Mouse (Mus musculus) kidney, postnatal 0 days (tissue): Measurements from ENCODE around the gene Tph1. TPM values are rescaled to one million over a fixed set of nuclear protein-coding genes. Genes with fewer than 3 reads are reported as not detected.

Experiments
- ATAC-seq: fragments of 200-750 bp; cut with Nextera tagmentation; replicated peaks from 2 replicates; pipeline ENCODE4 v1.8.0; 2017; ENCODE audit warnings: low read depth, moderate number of reproducible peaks, moderate TSS enrichment, moderate library complexity; ENCODE audit not compliant: low FRiP score
- DNase-seq: peaks from one replicate; pipeline ENCODE4 v3.0.0-alpha.2; 2016; ENCODE audit warnings: low spot score
- H3K27ac ChIP-seq: fragments of 300-500 bp; sonication (generic); 2 replicates; pipeline ENCODE4 v1.5.1; 2014; ENCODE audit warnings: mild to moderate bottlenecking
- H3K27me3 ChIP-seq: fragments of 300-500 bp; sonication (generic); 2 replicates; pipeline ENCODE4 v1.6.1; 2014; ENCODE audit warnings: low read length, mixed read lengths; ENCODE audit not compliant: insufficient read depth
- H3K36me3 ChIP-seq: fragments of 300-500 bp; sonication (generic); 2 replicates; pipeline ENCODE4 v1.6.1; 2014; ENCODE audit warnings: low read length, mixed read lengths; ENCODE audit not compliant: insufficient read depth
- H3K4me1 ChIP-seq: fragments of 300-500 bp; sonication (generic); replicated peaks from 2 replicates; pipeline ENCODE4 v1.6.1; 2014; ENCODE audit warnings: antibody characterized with exemption, low read length, mixed read lengths; ENCODE audit not compliant: insufficient read depth
- H3K4me2 ChIP-seq: fragments of 300-500 bp; sonication (generic); 2 replicates; pipeline ENCODE4 v1.6.1; 2014; ENCODE audit warnings: mild to moderate bottlenecking, low read length, moderate library complexity, mixed read lengths
- H3K4me3 ChIP-seq: fragments of 300-500 bp; sonication (generic); replicated peaks from 2 replicates; pipeline ENCODE4 v1.5.1; 2014; ENCODE audit warnings: low read depth, low read length
- H3K9ac ChIP-seq: fragments of 300-500 bp; sonication (generic); 2 replicates; pipeline ENCODE4 v1.6.1; 2014; ENCODE audit warnings: low read depth, low read length
- H3K9me3 ChIP-seq: fragments of 300-500 bp; sonication (generic); replicated peaks from 2 replicates; pipeline ENCODE4 v1.6.1; 2016; ENCODE audit warnings: low read length, inconsistent platforms, mixed read lengths
- CTCF ChIP-seq: IDR thresholded peaks from 2 replicates; pipeline ENCODE4 v1.5.1; 2016; ENCODE audit warnings: antibody characterized with exemption, low read depth, mild to moderate bottlenecking, moderate library complexity
- WGBS: fragments of 180-500 bp; shearing (Covaris S2); extraction: QIAGEN DNeasy Blood & Tissue Kit; methylation state at CpG from one replicate; pipeline ENCODE4 v1.1.7; 2014; 5-methylcytosine and 5-hydroxymethylcytosine counted together
- polyA plus RNA-seq: library from polyadenylated mRNA; unstranded; fragments of >200 nt; fragmentation: Nextera tagmentation; extraction: Ambion mirVana; gene quantifications from 2 replicates; pipeline ENCODE4 v1.2.1, GENCODE M21; 2015

The Tph1 gene
- polyA plus RNA-seq, 1 experiment from 2014 or later = 1.3 TPM

DNA sequence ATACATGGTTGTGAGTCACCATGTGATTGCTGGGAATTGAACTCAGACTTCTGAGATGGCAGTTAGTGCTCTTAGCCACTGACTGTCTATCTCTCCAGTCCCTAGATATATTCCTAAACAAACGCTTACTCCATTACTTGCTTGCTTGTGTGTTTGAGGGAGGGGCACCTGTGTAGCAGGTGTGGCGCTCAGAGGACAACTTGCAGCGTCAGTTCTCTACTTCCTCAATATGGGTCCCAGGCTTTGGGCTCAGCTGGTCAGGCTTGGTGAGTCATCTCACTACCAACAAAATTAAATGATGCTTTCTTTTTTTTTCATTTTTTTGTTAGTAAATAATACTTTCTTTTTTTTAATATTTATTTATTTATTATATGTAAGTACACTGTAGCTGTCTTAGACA is 6.1 kb upstream of the Tph1 start:
- WGBS = 82% methylated on average over 3 of the region's 3 CpGs
- Histone ChIP-seq H3K27ac (no peak overlapping the region), H3K4me3 (no peak overlapping the region), H3K27me3 (no peaks in the 10 kb centered on the region), H3K9ac (no peak overlapping the region), H3K4me2 (no peak overlapping the region), H3K4me1 (no peaks in the 10 kb centered on the region), H3K9me3 (no peaks in the 10 kb centered on the region), H3K36me3 (no peaks in the 10 kb centered on the region)
- ATAC-seq (no peak), DNase-seq (no peak)
- no peak for TF ChIP-seq CTCF

GRCm38 (mm10) chr7:46676808-46677360 is 4.5 kb upstream of the Tph1 start:
- Histone ChIP-seq H3K36me3 (no peaks in the 10 kb centered on the region), H3K27me3 (no peaks in the 10 kb centered on the region), H3K27ac (no peak overlapping the region), H3K9ac (no peak overlapping the region), H3K4me1 (no peaks in the 10 kb centered on the region), H3K9me3 (no peaks in the 10 kb centered on the region), H3K4me3 (no peak overlapping the region), H3K4me2 (no peak overlapping the region)
- peak; percentile 50 for DNase-seq
- no peak for TF ChIP-seq CTCF
- no peak for ATAC-seq
- 36% methylated on average over 5 of the region's 5 CpGs for WGBS

DNA sequence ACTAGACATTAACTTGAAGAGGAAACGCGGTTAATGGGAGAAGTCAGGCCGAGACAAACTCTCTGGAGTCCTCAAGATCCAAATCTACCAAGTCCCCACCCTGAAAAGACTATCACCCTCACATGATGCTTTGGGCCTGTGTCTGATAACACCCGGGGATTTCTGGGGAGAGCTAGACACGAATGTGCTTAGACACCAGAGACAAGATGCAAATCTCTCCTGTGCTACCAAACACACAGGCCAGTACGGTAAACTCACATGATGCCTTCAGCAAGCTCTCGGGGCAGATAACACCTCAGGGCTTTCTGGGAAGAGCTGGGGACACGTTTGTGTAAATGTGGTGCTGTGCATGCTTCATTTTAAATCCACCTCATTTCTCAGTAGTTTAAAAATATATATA is 3.5 kb upstream of the Tph1 start:
- no peaks in the 10 kb centered on the region for H3K4me1 ChIP-seq
- no peak for TF ChIP-seq CTCF
- H3K36me3 ChIP-seq = no peaks in the 10 kb centered on the region
- ATAC-seq (no peak), DNase-seq (no peak)
- H3K27ac ChIP-seq = no peak overlapping the region
- 85% methylated on average over 8 of the region's 8 CpGs for WGBS
- no peaks in the 10 kb centered on the region for H3K9me3 ChIP-seq
- no peak overlapping the region for H3K4me2 ChIP-seq
- no peaks in the 10 kb centered on the region for H3K27me3 ChIP-seq
- H3K4me3 ChIP-seq = no peak overlapping the region
- H3K9ac ChIP-seq = no peak overlapping the region

GRCm38 (mm10) chr7:46675061-46675460 is 2.7 kb upstream of the Tph1 start:
- no peaks in the 10 kb centered on the region for H3K4me1 ChIP-seq
- no peaks in the 10 kb centered on the region for H3K36me3 ChIP-seq
- ATAC-seq = no peak
- H3K9me3 ChIP-seq = no peaks in the 10 kb centered on the region
- no peaks in the 10 kb centered on the region for H3K27me3 ChIP-seq
- H3K27ac ChIP-seq = no peak overlapping the region
- DNase-seq = no peak
- no peak for TF ChIP-seq CTCF
- 87% methylated on average over 7 of the region's 7 CpGs for WGBS
- H3K4me2 ChIP-seq = no peak overlapping the region
- H3K4me3 ChIP-seq = no peak overlapping the region
- no peak overlapping the region for H3K9ac ChIP-seq

- Histone ChIP-seq H3K4me2 (peak overlapping the region; percentile 32; the same call in 1 of the 2 replicates), H3K4me3 (no peak overlapping the region)
- ATAC-seq = no peak
Observed at GRCm38 (mm10) chr7:46667256-46667655, 5.1 kb downstream of the Tph1 start.

GRCm38 (mm10) chr7:46665236-46665635 is 7.1 kb downstream of the Tph1 start:
- H3K36me3 ChIP-seq = no peaks in the 10 kb centered on the region
- H3K4me1 ChIP-seq = 0 out of 2 replicates have a peak, but pooled peaks cover 3% of the 10 kb centered on the region
- no peak overlapping the region for H3K27ac ChIP-seq
- H3K9me3 ChIP-seq = no peaks in the 10 kb centered on the region
- no peak overlapping the region for H3K9ac ChIP-seq
- H3K27me3 ChIP-seq = no peaks in the 10 kb centered on the region
- H3K4me3 ChIP-seq = no peak overlapping the region
- 23% methylated on average over 9 of the region's 9 CpGs for WGBS
- TF ChIP-seq CTCF = peak; percentile 80
- DNase-seq (peak; percentile 53), ATAC-seq (no peak)
- no peak overlapping the region for H3K4me2 ChIP-seq

More at GRCm38 (mm10) chr7:46667256-46667655, 5.1 kb downstream of the Tph1 start:
- peak; percentile 28 for DNase-seq
- Histone ChIP-seq H3K9ac (no peak overlapping the region), H3K36me3 (no peaks in the 10 kb centered on the region), H3K4me1 (0 out of 2 replicates have a peak, but pooled peaks cover 3% of the 10 kb centered on the region), H3K9me3 (no peaks in the 10 kb centered on the region), H3K27ac (no peak overlapping the region), H3K27me3 (no peaks in the 10 kb centered on the region)
- under 1% methylated on average over 21 of the region's 21 CpGs for WGBS
- TF ChIP-seq CTCF = no peak

GRCm38 (mm10) chr7:46661591-46662090 is 10.7 kb downstream of the Tph1 start:
- 42% methylated on average over 18 of the region's 18 CpGs for WGBS
- H3K9ac ChIP-seq = no peak overlapping the region
- no peaks in the 10 kb centered on the region for H3K4me1 ChIP-seq
- no peak for TF ChIP-seq CTCF
- no peak overlapping the region for H3K4me3 ChIP-seq
- H3K27me3 ChIP-seq = no peaks in the 10 kb centered on the region
- H3K9me3 ChIP-seq = no peaks in the 10 kb centered on the region
- H3K4me2 ChIP-seq = no peak overlapping the region
- ATAC-seq = no peak
- H3K36me3 ChIP-seq = no peaks in the 10 kb centered on the region
- H3K27ac ChIP-seq = no peak overlapping the region
- no peak for DNase-seq
